Mouse (Mus musculus) forebrain, embryonic 14.5 days (tissue): ENCODE data around the gene Itpr1. TPM values are rescaled to one million over a fixed set of nuclear protein-coding genes. Genes with fewer than 3 reads are reported as not detected.

Experiments used
- ATAC-seq: fragments of 200-750 bp; cut with Nextera tagmentation; 2 replicates; pipeline ENCODE4 v1.8.0; 2017; ENCODE audit warnings: mild to moderate bottlenecking, moderate library complexity
- DNase-seq: peaks from one replicate; pipeline ENCODE4 v3.0.0-alpha.2; 2015; ENCODE audit warnings: low spot score
- H3K27ac ChIP-seq: fragments of 300-500 bp; sonication (generic); 2 replicates; pipeline ENCODE4 v1.5.1; 2014; ENCODE audit warnings: low read depth, mild to moderate bottlenecking, control low read depth, low read length, moderate library complexity
- H3K27me3 ChIP-seq: fragments of 300-500 bp; sonication (generic); replicated peaks from 2 replicates; pipeline ENCODE4 v1.6.1; 2014; ENCODE audit warnings: low read length, control low read depth, mixed read lengths; ENCODE audit not compliant: control insufficient read depth, insufficient read depth
- H3K36me3 ChIP-seq: fragments of 300-500 bp; sonication (generic); 2 replicates; pipeline ENCODE4 v1.6.1; 2014; ENCODE audit warnings: low read length, control low read depth; ENCODE audit not compliant: control insufficient read depth, insufficient read depth
- H3K4me1 ChIP-seq: fragments of 300-500 bp; sonication (generic); 2 replicates; pipeline ENCODE4 v1.6.1; 2014; ENCODE audit warnings: antibody characterized with exemption, low read length, control low read depth; ENCODE audit not compliant: control insufficient read depth, insufficient read depth
- H3K4me2 ChIP-seq: fragments of 300-500 bp; sonication (generic); 2 replicates; pipeline ENCODE4 v1.6.1; 2014; ENCODE audit warnings: mild to moderate bottlenecking, control low read depth, low read length
- H3K4me3 ChIP-seq: fragments of 300-500 bp; sonication (generic); 2 replicates; pipeline ENCODE4 v1.5.1; 2014; ENCODE audit warnings: low read depth, low read length, control low read depth
- H3K9ac ChIP-seq: fragments of 300-500 bp; sonication (generic); 2 replicates; pipeline ENCODE4 v1.6.1; 2014; ENCODE audit warnings: mild to moderate bottlenecking, low read length, control low read depth, moderate library complexity
- H3K9me3 ChIP-seq: fragments of 300-500 bp; sonication (generic); replicated peaks from 2 replicates; pipeline ENCODE4 v1.6.1; 2016; ENCODE audit warnings: low read length, control low read depth, mixed read lengths; ENCODE audit not compliant: control insufficient read depth
- WGBS: fragments of 180-500 bp; shearing (Covaris S2); extraction: QIAGEN DNeasy Blood & Tissue Kit; methylation state at CpG from one replicate; pipeline ENCODE4 v1.1.7; 2014; 5-methylcytosine and 5-hydroxymethylcytosine counted together
- polyA plus RNA-seq: library from polyadenylated mRNA; unstranded; fragments of >200 nt; fragmentation: Nextera tagmentation; extraction: Ambion mirVana; gene quantifications from 2 replicates; pipeline ENCODE4 v1.2.1, GENCODE M21; 2014

The Itpr1 gene
- polyA plus RNA-seq, 1 experiment from 2014 or later = 5.2 TPM

GRCm38 (mm10) chr6:108482464-108482863, 269.6 kb downstream of the Itpr1 start:
- DNase-seq (no peak), ATAC-seq (no peak)
- Histone ChIP-seq H3K36me3 (no peaks in the 10 kb centered on the region), H3K9me3 (no peaks in the 10 kb centered on the region), H3K27ac (no peak overlapping the region), H3K9ac (no peak overlapping the region), H3K4me3 (no peak overlapping the region), H3K4me2 (no peak overlapping the region), H3K4me1 (no peaks in the 10 kb centered on the region), H3K27me3 (no peaks in the 10 kb centered on the region)
- 94% methylated on average over 5 of the region's 5 CpGs for WGBS

DNA sequence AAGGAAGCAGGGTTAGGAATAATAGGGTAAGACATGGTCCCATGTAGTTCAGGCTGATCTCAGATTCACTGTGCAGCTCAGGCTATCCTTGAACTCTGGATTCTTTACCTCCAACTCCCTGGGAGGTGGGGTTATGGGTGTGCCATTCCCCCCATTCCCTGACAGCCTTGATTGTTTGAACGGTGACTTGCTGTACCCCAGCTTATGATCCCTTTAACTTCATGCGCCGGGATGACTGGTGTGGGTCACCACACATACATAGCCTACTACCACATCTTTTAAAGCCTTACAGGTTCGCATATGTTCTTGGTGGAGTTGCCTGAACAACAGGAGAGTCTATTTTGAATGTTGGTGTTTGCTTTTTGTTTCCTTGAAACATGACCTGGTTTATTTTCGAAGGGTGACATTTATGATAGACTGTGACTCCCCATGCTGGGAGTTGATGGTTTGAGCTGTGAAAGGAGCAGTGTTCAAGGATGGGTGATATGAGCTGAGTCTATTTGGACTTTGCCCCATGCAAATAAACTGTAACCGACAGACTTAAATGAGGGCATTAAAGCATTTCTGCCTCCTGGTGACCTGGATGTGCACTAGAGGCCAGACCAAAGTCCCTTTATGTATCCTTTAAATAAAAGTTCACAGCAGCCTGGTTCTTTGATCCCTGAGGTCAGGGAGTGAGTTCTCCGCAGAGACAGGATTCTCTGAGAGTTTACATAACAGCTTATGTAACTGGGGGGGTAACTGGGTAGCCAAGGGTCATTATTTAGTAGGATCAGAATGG, 273.5 kb downstream of the Itpr1 start:
- Histone ChIP-seq H3K27me3 (no peaks in the 10 kb centered on the region), H3K4me3 (no peak overlapping the region), H3K9ac (no peak overlapping the region), H3K27ac (no peak overlapping the region), H3K4me1 (no peaks in the 10 kb centered on the region), H3K4me2 (no peak overlapping the region), H3K36me3 (no peaks in the 10 kb centered on the region), H3K9me3 (no peaks in the 10 kb centered on the region)
- no peak for DNase-seq
- no peak for ATAC-seq
- WGBS = 93% methylated on average over 7 of the region's 7 CpGs

DNA sequence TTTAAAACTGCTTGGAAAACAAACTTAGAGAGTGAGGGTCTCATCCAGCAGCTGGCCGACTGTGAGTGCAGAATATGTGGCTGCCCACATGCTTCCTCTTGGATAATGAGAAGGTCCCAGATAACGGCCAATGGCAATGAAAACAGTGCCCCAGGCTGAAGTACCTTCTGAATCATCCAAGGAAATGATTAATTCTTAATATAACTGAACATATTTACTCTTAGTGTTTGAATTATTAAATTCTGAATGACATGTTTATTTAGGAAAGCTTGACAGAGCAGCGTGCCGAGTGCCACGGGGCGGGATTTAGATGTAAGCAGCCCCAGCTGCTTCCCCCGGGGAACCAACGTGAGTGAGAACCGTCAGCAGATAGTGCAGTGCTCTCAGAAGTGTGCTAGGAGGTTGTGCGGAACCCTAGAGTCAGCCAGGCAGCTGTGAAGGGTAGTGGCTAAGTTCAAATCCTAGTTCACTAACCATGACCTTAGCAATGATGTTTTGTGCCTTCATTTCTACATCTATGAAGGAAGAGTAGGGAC, 274.5 kb downstream of the Itpr1 start:
- H3K4me1 ChIP-seq = no peaks in the 10 kb centered on the region
- no peak overlapping the region for H3K4me3 ChIP-seq
- H3K9me3 ChIP-seq = no peaks in the 10 kb centered on the region
- no peak overlapping the region for H3K9ac ChIP-seq
- no peak overlapping the region for H3K27ac ChIP-seq
- WGBS = 85% methylated on average over 10 of the region's 10 CpGs
- no peaks in the 10 kb centered on the region for H3K36me3 ChIP-seq
- H3K4me2 ChIP-seq = no peak overlapping the region
- DNase-seq = no peak
- no peak for ATAC-seq
- H3K27me3 ChIP-seq = no peaks in the 10 kb centered on the region

GRCm38 (mm10) chr6:108488250-108488649, 275.4 kb downstream of the Itpr1 start:
- H3K27ac ChIP-seq = no peak overlapping the region
- no peak for DNase-seq
- H3K9ac ChIP-seq = no peak overlapping the region
- no peaks in the 10 kb centered on the region for H3K36me3 ChIP-seq
- ATAC-seq = no peak
- WGBS = 87% methylated on average over 5 of the region's 5 CpGs
- H3K4me1 ChIP-seq = no peaks in the 10 kb centered on the region
- no peak overlapping the region for H3K4me3 ChIP-seq
- no peak overlapping the region for H3K4me2 ChIP-seq
- H3K9me3 ChIP-seq = no peaks in the 10 kb centered on the region
- no peaks in the 10 kb centered on the region for H3K27me3 ChIP-seq

DNA sequence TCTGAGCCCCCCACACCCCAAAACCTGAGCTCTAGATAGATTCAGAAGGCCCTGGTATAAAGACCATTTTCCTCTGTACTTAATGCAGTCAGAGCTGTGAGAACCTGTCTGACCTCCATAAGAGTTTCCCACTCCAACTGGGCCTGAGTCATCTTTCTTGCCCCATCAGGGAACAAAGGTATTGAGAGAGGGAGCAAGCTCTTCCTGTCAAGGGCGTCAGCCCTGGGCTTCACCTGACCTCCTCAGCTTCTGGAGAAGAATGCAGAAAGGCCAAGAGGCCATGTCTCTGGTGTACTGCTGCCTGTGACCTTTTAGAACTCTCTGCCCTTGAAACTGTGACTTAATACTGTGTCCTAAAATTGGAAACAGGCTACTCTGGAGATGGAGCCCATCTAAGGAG, 279.1 kb downstream of the Itpr1 start:
- no peak for ATAC-seq
- DNase-seq = no peak
- H3K9me3 ChIP-seq = no peaks in the 10 kb centered on the region
- no peaks in the 10 kb centered on the region for H3K36me3 ChIP-seq
- no peak overlapping the region for H3K4me3 ChIP-seq
- H3K4me2 ChIP-seq = no peak overlapping the region
- no peaks in the 10 kb centered on the region for H3K27me3 ChIP-seq
- H3K4me1 ChIP-seq = no peaks in the 10 kb centered on the region
- H3K27ac ChIP-seq = no peak overlapping the region
- 89% methylated on average over 1 of the region's 1 CpGs for WGBS
- H3K9ac ChIP-seq = no peak overlapping the region

DNA sequence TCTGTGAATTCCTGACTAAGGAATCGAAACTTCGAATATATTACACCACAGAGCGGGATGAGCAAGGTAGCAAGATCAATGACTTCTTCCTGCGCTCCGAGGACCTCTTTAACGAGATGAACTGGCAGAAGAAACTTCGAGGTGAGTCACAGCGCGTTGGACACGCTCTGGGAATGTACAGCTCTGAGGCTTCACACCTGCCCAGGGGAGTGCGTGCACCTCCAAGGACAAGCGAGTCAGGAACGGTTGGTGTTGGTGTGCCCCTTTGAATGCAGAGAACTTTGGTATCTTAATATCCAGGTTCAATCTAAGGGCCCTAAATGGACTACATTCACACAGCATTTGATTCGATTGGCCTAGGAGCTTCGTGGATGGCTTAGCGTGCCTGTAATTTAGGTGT, 280.9 kb downstream of the Itpr1 start:
- no peak for DNase-seq
- 82% methylated on average over 16 of the region's 16 CpGs for WGBS
- no peak for ATAC-seq

DNA sequence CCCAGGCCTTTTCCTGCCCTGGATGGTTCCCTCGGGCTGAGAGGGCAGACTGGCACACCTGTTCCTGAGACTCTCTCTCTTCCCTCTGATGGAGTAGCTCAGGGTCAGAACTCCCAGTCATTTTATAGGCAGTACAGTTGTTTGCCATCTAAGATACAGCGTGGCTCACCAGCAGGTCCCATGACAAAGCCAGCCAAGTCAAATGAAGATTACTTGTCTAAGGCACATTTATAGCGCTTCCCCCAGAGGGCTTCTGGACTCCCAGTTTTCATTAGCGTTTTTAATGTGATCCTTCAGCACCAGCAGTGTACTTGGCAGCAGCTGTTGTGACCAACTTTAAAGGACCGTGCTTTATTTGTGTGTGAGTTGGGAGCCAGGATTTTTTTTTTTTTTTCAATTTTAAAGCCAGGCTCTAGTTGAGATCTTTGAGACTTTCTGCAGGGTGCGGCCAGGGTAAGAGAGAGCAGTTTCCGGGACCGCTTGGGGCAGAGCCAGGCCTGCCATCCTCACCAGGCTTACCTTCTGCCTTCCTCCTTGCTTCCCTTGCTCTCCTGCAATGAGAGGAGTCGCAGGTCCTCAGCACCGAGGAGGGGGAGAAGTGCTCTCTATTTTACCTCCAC, 281.4 kb downstream of the Itpr1 start:
- 59% methylated on average over 10 of the region's 10 CpGs for WGBS
- Histone ChIP-seq H3K4me3 (no peak overlapping the region), H3K27me3 (no peaks in the 10 kb centered on the region), H3K9me3 (no peaks in the 10 kb centered on the region), H3K27ac (no peak overlapping the region), H3K36me3 (0 out of 2 replicates have a peak, but pooled peaks cover 2% of the 10 kb centered on the region), H3K4me2 (no peak overlapping the region), H3K9ac (no peak overlapping the region), H3K4me1 (no peaks in the 10 kb centered on the region)
- DNase-seq (peak; percentile 62), ATAC-seq (peak; percentile 63)

More for the DNA sequence above, 280.9 kb downstream of the Itpr1 start:
- Histone ChIP-seq H3K27me3 (no peaks in the 10 kb centered on the region), H3K27ac (no peak overlapping the region), H3K4me3 (no peak overlapping the region), H3K9me3 (no peaks in the 10 kb centered on the region), H3K36me3 (no peaks in the 10 kb centered on the region), H3K4me2 (no peak overlapping the region), H3K4me1 (no peaks in the 10 kb centered on the region), H3K9ac (no peak overlapping the region)

GRCm38 (mm10) chr6:108494994-108495393, 282.1 kb downstream of the Itpr1 start:
- Histone ChIP-seq H3K27ac (no peak overlapping the region), H3K9me3 (no peaks in the 10 kb centered on the region), H3K9ac (no peak overlapping the region), H3K4me3 (no peak overlapping the region), H3K36me3 (0 out of 2 replicates have a peak, but pooled peaks cover 3% of the 10 kb centered on the region), H3K4me2 (no peak overlapping the region), H3K4me1 (no peaks in the 10 kb centered on the region), H3K27me3 (no peaks in the 10 kb centered on the region)
- WGBS = 61% methylated on average over 6 of the region's 6 CpGs
- no peak for DNase-seq
- no peak for ATAC-seq

- no peaks in the 10 kb centered on the region for H3K27me3 ChIP-seq
- H3K36me3 ChIP-seq = 0 out of 2 replicates have a peak, but pooled peaks cover 7% of the 10 kb centered on the region
- WGBS = 89% methylated on average over 7 of the region's 7 CpGs
- H3K9ac ChIP-seq = no peak overlapping the region
- no peak for ATAC-seq
- no peaks in the 10 kb centered on the region for H3K4me1 ChIP-seq
- no peaks in the 10 kb centered on the region for H3K9me3 ChIP-seq
- H3K4me2 ChIP-seq = no peak overlapping the region
- H3K27ac ChIP-seq = no peak overlapping the region
- no peak for DNase-seq
- no peak overlapping the region for H3K4me3 ChIP-seq
Observed at GRCm38 (mm10) chr6:108498070-108498469, 285.2 kb downstream of the Itpr1 start.
